Mouse (Mus musculus): ENCODE measurements at regions not wholly inside any gene's neighbourhood (a gene's known extent, or its start where the extent isn't known, plus 50 kb on each side); places are given as distances from the start of the nearest gene placed in this dataset.
A peak's percentile ranks its signal among the peaks of the same experiment; 100 is the strongest.
"Not testable (repeated sequence)": the region's sequence is repeated elsewhere in the genome, so short reads cannot be mapped to it uniquely, and the experiment has no call there.

- DNase-seq: not testable (repeated sequence)
Observed at GRCm38 (mm10) chr9:94107701-94108100, 430.2 kb downstream of the 1190002N15Rik start.

GRCm38 (mm10) chr9:94104669-94105068, 433.2 kb downstream of the 1190002N15Rik start:
- no peak for DNase-seq

GRCm38 (mm10) chr9:94101958-94102357, 435.9 kb downstream of the 1190002N15Rik start:
- DNase-seq: no peak

- DNase-seq: no peak
Observed at GRCm38 (mm10) chr9:94094800-94095199, 443.1 kb downstream of the 1190002N15Rik start.

GRCm38 (mm10) chr9:94091658-94092225, 446.1 kb downstream of the 1190002N15Rik start:
- no peak for DNase-seq

- DNase-seq: no peak
Observed at GRCm38 (mm10) chr9:94089759-94090158, 448.1 kb downstream of the 1190002N15Rik start.

GRCm38 (mm10) chr9:94083629-94084411, 454.1 kb downstream of the 1190002N15Rik start:
- no peak for DNase-seq

GRCm38 (mm10) chr9:94074904-94075303, 463.0 kb downstream of the 1190002N15Rik start:
- DNase-seq: no peak

- peak; percentile 7 for DNase-seq
Observed at GRCm38 (mm10) chr9:94067121-94067520, 470.8 kb downstream of the 1190002N15Rik start.

- DNase-seq: no peak
Observed at GRCm38 (mm10) chr9:94053229-94053628, 484.7 kb downstream of the 1190002N15Rik start.

- no peak for DNase-seq
Observed at GRCm38 (mm10) chr9:94047845-94048244, 490.0 kb downstream of the 1190002N15Rik start.

- DNase-seq: no peak
Observed at GRCm38 (mm10) chr9:94045462-94046126, 492.3 kb downstream of the 1190002N15Rik start.

- no peak for DNase-seq
Observed at GRCm38 (mm10) chr9:94023761-94024160, 514.1 kb downstream of the 1190002N15Rik start.

- DNase-seq: no peak
Observed at GRCm38 (mm10) chr9:94021293-94021903, 516.5 kb downstream of the 1190002N15Rik start.

- DNase-seq: no peak
Observed at GRCm38 (mm10) chr9:94016747-94017487, 521.0 kb downstream of the 1190002N15Rik start.

GRCm38 (mm10) chr9:93992216-93992615, 545.7 kb downstream of the 1190002N15Rik start:
- no peak for DNase-seq

GRCm38 (mm10) chr9:93991141-93991540, 546.7 kb downstream of the 1190002N15Rik start:
- DNase-seq: no peak

GRCm38 (mm10) chr9:93981136-93981535, 556.7 kb downstream of the 1190002N15Rik start:
- no peak for DNase-seq

- no peak for DNase-seq
Observed at GRCm38 (mm10) chr9:93969691-93970284, 568.1 kb downstream of the 1190002N15Rik start.

GRCm38 (mm10) chr9:93969118-93969517, 568.8 kb downstream of the 1190002N15Rik start:
- DNase-seq: no peak

- DNase-seq: no peak
Observed at GRCm38 (mm10) chr9:93955235-93956040, 582.4 kb downstream of the 1190002N15Rik start.

Measured in cerebellum, adult 8-10 months (tissue).